Mouse (Mus musculus): Measurements from ENCODE around the gene Scimp. TPM values are rescaled to one million over a fixed set of nuclear protein-coding genes. Genes with fewer than 3 reads are reported as not detected.
"Not testable (repeated sequence)": the region's sequence is repeated elsewhere in the genome, so short reads cannot be mapped to it uniquely, and the experiment has no call there.

Scimp gene
- polyA plus RNA-seq, 1 experiment from 2014 or later: 1.9 TPM

DNA sequence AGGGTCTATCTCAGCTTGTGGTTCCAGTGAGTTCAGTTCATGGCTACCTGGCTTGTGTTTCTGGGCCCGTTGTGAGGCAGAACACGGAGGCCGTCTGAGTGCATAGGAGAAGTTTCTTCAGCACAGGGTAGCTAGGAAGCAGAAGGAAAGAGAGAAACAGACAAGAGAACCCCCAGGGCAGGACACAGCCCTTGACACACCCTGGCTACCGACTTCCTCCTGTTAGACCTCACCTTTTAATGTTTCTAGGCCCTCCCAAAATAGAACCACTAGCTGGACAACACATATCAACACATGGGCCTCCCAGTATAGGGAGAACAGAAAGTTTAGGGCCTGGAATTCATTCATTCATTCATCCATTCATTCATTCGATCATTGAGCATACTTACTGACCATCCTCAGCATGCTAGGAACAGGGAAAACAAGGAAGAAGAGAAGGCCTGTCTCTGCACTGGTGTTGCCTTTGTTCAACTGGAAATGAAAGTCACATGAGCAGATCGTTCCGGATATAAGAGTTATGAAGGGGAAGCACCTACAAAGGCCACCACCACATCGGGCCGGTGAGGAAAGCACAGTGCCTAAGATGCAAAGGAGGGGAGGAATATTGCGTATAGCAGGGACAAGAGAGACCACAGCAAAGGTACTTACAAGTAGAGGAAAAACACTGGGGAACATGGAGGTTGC, 23.3 kb downstream of the Scimp start:
- WGBS: 84% methylated on average over 10 of the region's 10 CpGs
- no peaks in the 10 kb centered on the region for H3K4me1 ChIP-seq (replicated peaks; ENCODE audit: control insufficient read depth, insufficient read depth, low read length)
- H3K27me3 ChIP-seq (replicated peaks; ENCODE audit: control insufficient read depth, insufficient read depth, low read length): no peaks in the 10 kb centered on the region
- no peak overlapping the region for H3K9ac ChIP-seq (ENCODE audit: low read depth, low read length)
- H3K9me3 ChIP-seq (ENCODE audit: control insufficient read depth): no peaks in the 10 kb centered on the region
- H3K4me2 ChIP-seq (replicated peaks; ENCODE audit: low read depth): no peak overlapping the region
- H3K4me3 ChIP-seq (ENCODE audit: low read depth, low read length): no peak overlapping the region
- H3K36me3 ChIP-seq (ENCODE audit: control insufficient read depth, insufficient read depth): no peaks in the 10 kb centered on the region
- ATAC-seq: no peak
- no peak overlapping the region for H3K27ac ChIP-seq (ENCODE audit: low read depth, low read length)
- TF ChIP-seq CTCF (IDR thresholded peaks at IDR 0.05; ENCODE audit: low read depth): no peak

DNA sequence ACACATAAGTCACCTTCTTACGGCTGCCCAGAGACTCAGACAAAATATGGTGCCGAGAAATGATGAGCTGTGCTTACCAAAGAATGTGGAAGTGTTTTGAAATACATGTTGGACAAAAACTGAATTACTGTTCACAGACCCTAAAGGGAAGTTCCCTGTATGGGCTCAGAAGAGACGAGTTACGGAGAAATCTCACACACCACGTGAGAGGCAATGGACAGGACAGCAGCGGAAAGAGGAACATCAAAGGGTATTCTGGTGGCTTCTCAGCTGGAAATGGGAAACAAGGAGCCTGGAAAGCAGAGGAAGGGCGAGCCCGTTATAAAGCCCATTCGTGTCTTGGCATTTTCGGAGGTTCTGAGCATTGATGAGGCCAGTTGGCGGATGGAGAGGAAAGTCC, 25.3 kb downstream of the Scimp start:
- Histone ChIP-seq H3K9ac (ENCODE audit: low read depth, low read length) (no peak overlapping the region), H3K4me2 (replicated peaks; ENCODE audit: low read depth) (no peak overlapping the region), H3K36me3 (ENCODE audit: control insufficient read depth, insufficient read depth) (no peaks in the 10 kb centered on the region), H3K4me1 (replicated peaks; ENCODE audit: control insufficient read depth, insufficient read depth, low read length) (no peaks in the 10 kb centered on the region), H3K4me3 (ENCODE audit: low read depth, low read length) (no peak overlapping the region), H3K9me3 (ENCODE audit: control insufficient read depth) (no peaks in the 10 kb centered on the region), H3K27me3 (replicated peaks; ENCODE audit: control insufficient read depth, insufficient read depth, low read length) (no peaks in the 10 kb centered on the region), H3K27ac (ENCODE audit: low read depth, low read length) (no peak overlapping the region)
- TF ChIP-seq CTCF (IDR thresholded peaks at IDR 0.05; ENCODE audit: low read depth): no peak
- no peak for ATAC-seq
- WGBS: 71% methylated on average over 11 of the region's 11 CpGs

DNA sequence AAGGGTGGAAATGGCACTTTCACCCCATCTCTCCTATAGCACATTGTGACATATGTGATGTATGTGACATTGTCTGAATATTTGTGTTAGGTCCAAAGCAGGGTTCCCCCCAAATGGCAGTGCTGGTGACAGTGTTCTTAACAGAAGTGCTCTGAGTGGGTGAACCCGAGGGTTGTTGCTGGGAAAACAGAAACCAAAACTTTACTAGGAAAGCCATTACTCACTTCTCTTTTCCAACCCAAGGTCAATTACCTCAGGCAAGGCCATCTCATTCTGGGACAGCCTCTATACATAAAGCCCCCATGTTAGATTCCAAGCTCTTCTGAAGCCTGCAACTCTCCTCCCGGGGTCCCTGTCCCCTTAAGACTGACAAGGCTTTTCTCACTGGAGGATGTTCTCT, 26.5 kb downstream of the Scimp start:
- H3K9ac ChIP-seq (ENCODE audit: low read depth, low read length): no peak overlapping the region

DNA sequence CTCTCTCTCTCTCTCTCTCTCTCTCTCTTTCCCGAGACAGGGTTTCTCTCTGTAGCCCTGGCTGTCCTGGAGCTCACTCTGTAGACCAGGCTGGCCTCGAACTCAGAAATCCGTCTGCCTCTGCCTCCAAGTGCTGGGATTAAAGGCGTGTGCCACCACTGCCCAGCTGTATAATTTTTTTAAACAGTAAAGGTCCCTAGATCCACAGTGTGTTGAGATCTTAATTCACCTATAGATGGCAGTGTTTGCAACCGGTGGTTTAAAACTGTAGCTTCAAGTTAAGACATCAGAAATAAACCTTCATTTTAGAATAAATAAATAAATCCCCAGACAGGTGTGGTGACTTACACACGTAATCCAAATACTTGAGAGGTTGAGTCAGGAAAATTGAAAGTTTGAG, 34.3 kb downstream of the Scimp start:
- 20% methylated on average over 6 of the region's 6 CpGs for WGBS
- not testable (repeated sequence) for H3K4me2 ChIP-seq (replicated peaks; ENCODE audit: low read depth); H3K4me3 ChIP-seq (ENCODE audit: low read depth, low read length); H3K9ac ChIP-seq (ENCODE audit: low read depth, low read length); H3K27ac ChIP-seq (ENCODE audit: low read depth, low read length); H3K27me3 ChIP-seq (replicated peaks; ENCODE audit: control insufficient read depth, insufficient read depth, low read length); H3K4me1 ChIP-seq (replicated peaks; ENCODE audit: control insufficient read depth, insufficient read depth, low read length); H3K9me3 ChIP-seq (ENCODE audit: control insufficient read depth)
- TF ChIP-seq CTCF (IDR thresholded peaks at IDR 0.05; ENCODE audit: low read depth): peak; percentile 70
- H3K36me3 ChIP-seq (ENCODE audit: control insufficient read depth, insufficient read depth): peaks cover 12% of the 10 kb centered on the region; the same call in 1 of the 2 replicates
- ATAC-seq: peak; percentile 34; the same call in 1 of the 2 replicates

More for the DNA sequence above, 26.5 kb downstream of the Scimp start:
- no peaks in the 10 kb centered on the region for H3K4me1 ChIP-seq (replicated peaks; ENCODE audit: control insufficient read depth, insufficient read depth, low read length)
- TF ChIP-seq CTCF (IDR thresholded peaks at IDR 0.05; ENCODE audit: low read depth): no peak
- H3K27me3 ChIP-seq (replicated peaks; ENCODE audit: control insufficient read depth, insufficient read depth, low read length): no peaks in the 10 kb centered on the region
- H3K4me3 ChIP-seq (ENCODE audit: low read depth, low read length): no peak overlapping the region
- H3K9me3 ChIP-seq (ENCODE audit: control insufficient read depth): no peaks in the 10 kb centered on the region
- H3K27ac ChIP-seq (ENCODE audit: low read depth, low read length): no peak overlapping the region
- no peak for ATAC-seq
- H3K4me2 ChIP-seq (replicated peaks; ENCODE audit: low read depth): no peak overlapping the region
- H3K36me3 ChIP-seq (ENCODE audit: control insufficient read depth, insufficient read depth): no peaks in the 10 kb centered on the region
- 48% methylated on average over 2 of the region's 2 CpGs for WGBS

DNA sequence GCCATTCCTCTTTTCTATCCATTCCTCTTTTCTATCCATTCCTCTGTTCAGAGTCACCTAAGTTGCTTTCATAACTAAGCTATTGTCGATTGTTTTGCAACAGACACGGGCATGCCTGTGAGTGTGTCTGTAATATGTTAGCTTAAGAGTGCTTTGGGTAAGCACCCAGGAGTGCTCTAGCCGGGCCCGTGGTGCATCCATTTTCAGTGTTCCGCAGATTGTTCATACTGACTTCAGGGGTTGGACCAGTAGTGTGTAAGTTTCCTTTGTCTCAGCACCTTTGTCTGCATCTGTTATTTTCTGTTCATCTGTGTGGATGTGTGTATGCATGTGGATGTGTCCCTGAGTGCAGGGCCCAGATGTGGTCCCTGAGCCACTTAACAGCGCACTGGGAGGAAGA, 34.8 kb downstream of the Scimp start:
- Histone ChIP-seq H3K27me3 (replicated peaks; ENCODE audit: control insufficient read depth, insufficient read depth, low read length) (no peaks in the 10 kb centered on the region), H3K9ac (ENCODE audit: low read depth, low read length) (no peak overlapping the region), H3K9me3 (ENCODE audit: control insufficient read depth) (no peaks in the 10 kb centered on the region), H3K4me3 (ENCODE audit: low read depth, low read length) (no peak overlapping the region), H3K4me2 (replicated peaks; ENCODE audit: low read depth) (no peak overlapping the region), H3K36me3 (ENCODE audit: control insufficient read depth, insufficient read depth) (peaks cover 14% of the 10 kb centered on the region; the same call in 1 of the 2 replicates), H3K4me1 (replicated peaks; ENCODE audit: control insufficient read depth, insufficient read depth, low read length) (no peaks in the 10 kb centered on the region), H3K27ac (ENCODE audit: low read depth, low read length) (no peak overlapping the region)
- TF ChIP-seq CTCF (IDR thresholded peaks at IDR 0.05; ENCODE audit: low read depth): no peak
- ATAC-seq: 0 out of 2 replicates have a peak, but pooled peaks have one; percentile 18
- WGBS: 62% methylated on average over 6 of the region's 6 CpGs

DNA sequence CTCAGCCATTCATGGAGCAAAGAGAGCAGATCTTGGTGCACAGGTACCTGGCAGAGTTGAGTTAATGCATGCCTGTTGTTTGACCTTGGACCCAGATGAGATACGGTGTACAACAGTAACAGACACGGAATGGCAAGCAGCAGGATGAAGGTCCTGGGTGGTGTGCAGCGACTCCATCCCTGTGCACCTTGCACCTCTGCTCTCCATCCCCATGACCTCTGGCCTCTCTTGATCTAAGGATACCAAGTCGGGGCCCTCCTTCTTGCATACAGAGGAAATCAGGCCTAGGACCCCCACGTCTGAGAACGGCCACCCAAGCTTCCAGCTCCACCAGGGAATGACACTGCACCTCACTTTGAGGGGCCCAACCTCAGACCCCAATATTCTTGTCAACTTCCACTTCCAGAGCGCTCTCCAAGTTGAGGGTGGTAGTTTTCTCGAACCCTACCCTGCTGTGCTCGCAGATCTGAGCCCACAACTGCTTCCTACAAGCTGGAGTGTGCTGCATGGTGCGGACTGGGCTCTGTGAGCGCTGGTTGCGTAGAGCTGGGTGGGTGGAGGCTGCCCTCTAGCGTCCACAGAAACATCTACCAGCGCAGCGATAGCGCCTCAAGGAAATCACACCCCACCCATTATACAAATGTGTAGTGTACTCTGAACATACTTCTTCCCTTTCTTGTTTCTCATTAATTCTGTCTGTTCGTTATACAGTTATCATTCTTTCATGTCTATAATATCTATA, 35.4 kb downstream of the Scimp start:
- WGBS: 21% methylated on average over 17 of the region's 17 CpGs
- ATAC-seq: peak; percentile 76
- Histone ChIP-seq H3K4me1 (replicated peaks; ENCODE audit: control insufficient read depth, insufficient read depth, low read length) (no peaks in the 10 kb centered on the region), H3K4me2 (replicated peaks; ENCODE audit: low read depth) (peak overlapping the region; percentile 25; the same call in 1 of the 2 replicates), H3K4me3 (ENCODE audit: low read depth, low read length) (no peak overlapping the region), H3K9ac (ENCODE audit: low read depth, low read length) (no peak overlapping the region; the same call in 1 of the 2 replicates), H3K36me3 (ENCODE audit: control insufficient read depth, insufficient read depth) (peaks cover 20% of the 10 kb centered on the region), H3K27me3 (replicated peaks; ENCODE audit: control insufficient read depth, insufficient read depth, low read length) (no peaks in the 10 kb centered on the region), H3K27ac (ENCODE audit: low read depth, low read length) (no peak overlapping the region), H3K9me3 (ENCODE audit: control insufficient read depth) (no peaks in the 10 kb centered on the region)
- TF ChIP-seq CTCF (IDR thresholded peaks at IDR 0.05; ENCODE audit: low read depth): peak; percentile 95
